Mouse (Mus musculus) right cerebral cortex, adult 2 months (tissue): Measurements from ENCODE around the gene Gbx1.

Experiments
- DNase-seq, 2 experiments: peaks; one replicate each; pipeline ENCODE4 v3.0.0; 2021 to 2022; ENCODE audit warnings: low spot score in 2 of 2

The Gbx1 gene

GRCm38 (mm10) chr5:24525360-24526189, 1.4 kb downstream of the Gbx1 start:
- no peak for DNase-seq

- no peak for DNase-seq
Measured at GRCm38 (mm10) chr5:24524522-24524921, 2.5 kb downstream of the Gbx1 start.

DNA sequence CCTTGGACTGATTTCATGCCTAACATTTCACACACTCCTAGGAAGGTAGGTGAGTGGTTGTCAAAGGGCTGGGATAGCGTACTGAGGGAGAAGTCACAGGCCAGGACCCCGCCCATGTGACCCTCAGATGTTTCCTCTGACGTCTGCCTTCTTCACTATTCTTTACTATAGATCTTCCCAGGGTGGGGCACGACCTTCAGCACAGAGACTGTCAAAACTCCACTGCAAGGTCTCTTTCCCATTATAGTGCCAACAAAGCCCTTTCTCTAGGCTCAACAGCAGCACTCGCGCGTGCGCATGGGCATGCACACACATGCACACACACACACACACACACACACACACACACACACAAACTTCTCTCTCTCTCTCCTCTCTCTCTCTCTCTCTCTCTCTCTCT, 3.2 kb downstream of the Gbx1 start:
- no peak for DNase-seq

DNA sequence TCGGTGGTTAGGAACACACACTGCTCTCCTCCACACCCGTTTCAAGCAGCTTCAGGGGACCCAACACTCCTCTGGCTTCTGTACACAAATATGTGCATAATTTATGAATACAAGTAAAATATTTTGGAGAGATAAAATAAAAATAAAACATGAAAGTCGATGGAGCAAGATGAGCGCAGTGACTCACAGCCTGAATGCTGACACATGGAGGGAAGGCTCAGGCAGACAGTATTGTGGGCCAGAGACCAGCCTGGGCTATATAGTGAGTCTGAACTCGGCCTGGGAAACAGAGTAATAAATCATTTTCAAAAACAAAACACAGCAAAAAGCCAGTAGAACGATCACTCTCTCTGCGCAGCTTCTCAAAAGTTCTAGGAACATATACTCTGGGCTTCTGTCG, 5.6 kb downstream of the Gbx1 start:
- DNase-seq: no peak

GRCm38 (mm10) chr5:24512271-24512670, 14.7 kb downstream of the Gbx1 start:
- DNase-seq: no peak

DNA sequence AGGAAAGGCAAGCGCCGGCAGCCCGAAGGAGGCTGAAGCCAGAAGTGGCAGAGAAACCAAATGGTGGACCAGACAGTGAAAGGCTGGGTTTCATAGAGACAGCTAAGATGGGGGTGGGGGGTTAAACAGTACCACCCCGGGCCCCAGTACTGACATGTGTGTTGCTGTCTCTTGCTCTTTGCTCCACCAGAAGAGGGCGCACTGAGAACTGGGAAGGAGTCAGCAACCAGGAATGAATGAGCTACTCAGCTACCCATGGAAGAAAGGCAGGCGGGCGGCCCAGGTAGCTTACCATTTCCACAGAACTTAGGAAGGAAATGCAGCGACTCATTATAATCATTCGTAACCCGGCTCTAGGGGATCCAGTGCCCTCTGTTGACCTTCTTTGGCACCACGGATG, 16.4 kb downstream of the Gbx1 start:
- DNase-seq: peak in 1 of 2 experiments; percentile 60

- no peak for DNase-seq
Measured at GRCm38 (mm10) chr5:24508406-24508805, 18.6 kb downstream of the Gbx1 start.

GRCm38 (mm10) chr5:24505513-24505912, 21.5 kb downstream of the Gbx1 start:
- no peak for DNase-seq

DNA sequence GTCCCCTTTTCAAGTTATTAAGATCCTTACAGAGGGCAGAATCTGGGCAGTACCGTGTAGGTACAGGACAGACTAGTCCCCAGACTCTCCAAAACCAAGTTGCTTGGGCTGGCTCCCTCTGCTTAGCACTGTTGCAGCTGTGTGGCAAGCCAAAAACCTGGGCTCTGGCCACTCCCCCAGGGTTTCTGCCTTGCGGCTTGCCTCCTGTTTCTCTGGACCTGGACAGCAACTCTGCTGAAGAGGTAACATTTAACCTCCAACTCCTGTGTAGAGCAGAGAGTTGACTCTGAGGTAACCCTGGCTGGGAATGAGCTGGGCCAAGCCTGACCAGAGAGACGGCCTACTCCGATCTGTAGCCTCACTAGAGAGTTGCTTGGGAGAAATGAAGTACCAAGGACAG, 24.2 kb downstream of the Gbx1 start:
- no peak for DNase-seq

DNA sequence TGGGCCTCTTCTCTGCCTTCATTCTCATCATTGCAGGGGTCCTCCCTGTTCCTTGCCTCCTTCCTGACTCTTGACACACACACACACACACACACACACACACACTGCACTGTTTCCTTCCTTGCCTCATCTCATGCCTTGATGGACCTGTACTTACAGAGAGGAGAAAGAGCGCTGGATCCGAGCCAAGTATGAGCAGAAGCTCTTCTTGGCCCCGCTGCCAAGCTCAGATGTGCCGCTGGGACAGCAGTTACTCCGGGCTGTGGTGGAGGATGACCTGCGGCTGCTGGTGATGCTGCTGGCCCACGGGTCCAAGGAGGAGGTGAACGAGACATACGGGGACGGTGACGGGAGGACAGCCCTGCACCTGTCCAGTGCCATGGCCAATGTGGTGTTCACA, 26.2 kb downstream of the Gbx1 start:
- no peak for DNase-seq

GRCm38 (mm10) chr5:24499113-24499512, 27.9 kb downstream of the Gbx1 start:
- no peak for DNase-seq

GRCm38 (mm10) chr5:24497526-24497925, 29.5 kb downstream of the Gbx1 start:
- no peak for DNase-seq

- no peak for DNase-seq
Measured at GRCm38 (mm10) chr5:24496756-24497155, 30.2 kb downstream of the Gbx1 start.

- DNase-seq: no peak
Measured at GRCm38 (mm10) chr5:24495019-24495418, 32.0 kb downstream of the Gbx1 start.

DNA sequence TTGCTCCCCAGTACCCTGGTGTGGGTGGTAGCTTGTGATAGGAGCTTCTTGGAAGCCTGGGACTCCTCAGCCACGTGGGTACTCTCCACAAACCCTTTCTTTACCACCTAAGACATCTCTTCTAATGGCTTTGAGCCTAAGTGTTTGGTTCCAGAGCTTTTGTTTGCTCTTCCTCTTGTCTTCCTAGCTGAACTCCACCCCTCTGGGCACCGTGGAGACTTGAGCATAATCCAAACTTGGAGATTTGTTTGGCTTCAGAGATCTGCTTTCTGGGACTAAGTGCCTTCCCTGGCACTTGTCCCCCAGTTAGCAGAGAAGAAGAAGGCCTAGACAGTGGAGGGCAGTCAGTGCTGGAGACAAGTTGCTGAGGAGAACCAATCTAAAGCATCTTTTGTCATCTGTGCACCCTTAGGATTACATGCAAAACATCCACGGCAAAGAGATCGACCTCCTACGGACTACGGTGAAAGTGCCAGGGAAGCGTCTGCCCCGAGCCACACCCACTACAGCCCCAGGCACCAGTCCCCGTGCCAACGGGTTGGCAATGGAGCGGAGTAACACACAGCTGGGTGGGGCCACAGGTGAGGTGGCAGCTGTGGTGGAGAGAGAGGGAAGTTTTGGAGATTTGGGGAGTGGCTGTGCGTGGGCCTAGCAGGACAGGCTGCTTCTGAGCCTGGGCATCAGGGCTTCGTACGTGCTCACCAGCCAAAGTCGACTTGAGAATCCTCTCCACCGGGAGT, 34.3 kb downstream of the Gbx1 start:
- DNase-seq: no peak

DNA sequence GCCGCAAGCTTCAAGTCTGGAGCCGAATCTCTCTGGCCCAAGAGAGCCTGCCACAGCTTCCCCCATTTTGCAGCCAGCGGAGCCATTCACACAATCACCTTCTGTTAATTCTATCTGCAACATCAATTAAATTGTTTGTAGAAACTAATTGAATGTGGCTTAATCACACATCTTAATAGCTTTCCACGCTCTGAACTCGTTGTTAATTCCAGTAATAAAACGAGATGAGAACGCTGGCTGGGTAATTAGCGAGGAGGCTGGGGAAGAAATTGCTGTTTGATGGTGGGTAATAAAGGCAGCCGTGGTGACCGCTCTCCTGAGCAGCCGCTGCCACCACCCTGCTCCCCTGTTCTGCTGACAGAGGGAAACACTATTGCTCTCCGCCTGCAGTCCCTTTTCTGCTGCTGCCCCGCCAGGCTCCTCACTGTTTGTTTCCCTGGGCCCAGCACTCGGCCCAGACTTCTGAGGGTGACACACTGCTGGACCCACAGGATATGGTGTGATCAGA, 36.5 kb downstream of the Gbx1 start:
- no peak for DNase-seq

GRCm38 (mm10) chr5:24486738-24487137, 40.3 kb downstream of the Gbx1 start:
- no peak for DNase-seq

GRCm38 (mm10) chr5:24486097-24486496, 40.9 kb downstream of the Gbx1 start:
- DNase-seq: peak; percentile 89 to 95

GRCm38 (mm10) chr5:24484963-24485362, 42.0 kb downstream of the Gbx1 start:
- no peak for DNase-seq

- DNase-seq: peak; percentile 75 to 76
Measured at GRCm38 (mm10) chr5:24483326-24483725, 43.7 kb downstream of the Gbx1 start.

DNA sequence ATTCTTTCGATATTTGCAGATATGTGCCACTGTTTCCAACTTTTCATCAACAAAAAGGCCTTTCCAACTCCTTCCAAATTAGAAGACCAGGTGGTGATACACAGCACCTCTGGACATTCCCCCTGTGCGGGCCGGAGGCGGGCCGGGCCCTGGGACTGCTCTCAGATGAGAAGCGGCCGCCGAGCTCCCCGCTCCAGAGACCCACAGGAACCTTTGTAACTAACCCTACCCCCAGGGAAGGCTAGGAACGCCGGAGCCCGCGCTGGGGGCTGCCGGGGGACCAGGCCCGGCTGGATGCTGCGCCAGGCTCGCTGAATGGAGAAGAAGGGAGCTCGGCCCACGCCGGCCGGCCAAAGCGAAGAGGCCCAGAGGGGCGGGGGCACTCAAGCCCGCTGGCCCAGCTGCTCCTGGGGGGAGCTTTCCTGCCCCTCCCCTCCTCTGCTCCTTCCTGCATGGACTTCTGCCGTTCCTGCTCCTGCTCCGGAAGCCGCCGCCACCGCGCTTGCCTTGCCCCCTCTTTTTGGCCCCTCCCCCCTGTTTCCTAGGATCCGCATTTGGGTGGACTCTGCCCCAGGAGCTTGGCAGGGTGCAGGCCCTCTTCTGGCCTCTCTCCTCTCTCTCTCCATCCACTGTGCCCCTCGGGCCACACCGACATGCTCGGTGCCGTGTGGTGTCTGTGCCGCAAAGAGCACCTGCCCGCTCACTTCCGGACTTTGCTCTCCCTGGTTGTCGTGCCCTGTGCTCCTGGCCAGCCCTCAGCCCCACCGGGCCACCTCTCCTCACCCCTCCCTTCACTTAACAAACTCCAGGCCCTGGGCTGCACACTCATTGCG, 44.5 kb downstream of the Gbx1 start:
- no peak for DNase-seq

GRCm38 (mm10) chr5:24481647-24482046, 45.4 kb downstream of the Gbx1 start:
- DNase-seq: peak; percentile 61 to 70
